Mouse (Mus musculus): ENCODE results near the gene Smcr8. TPM values are rescaled to one million over a fixed set of nuclear protein-coding genes. Genes with fewer than 3 reads are reported as not detected.

Gene Smcr8
- total and polyA plus RNA-seq, 2 experiments from 2014 or later, result 3.1 to 14.6 TPM

- no peak overlapping the region for H3K4me2 ChIP-seq (ENCODE audit: low read depth, low read length)
- DNase-seq (ENCODE audit: low spot score) (no peak), ATAC-seq (no peak)
- H3K4me3 ChIP-seq (ENCODE audit: low read length), result no peak overlapping the region
- H3K9me3 ChIP-seq (ENCODE audit: low read length), result no peaks in the 10 kb centered on the region
- no peak overlapping the region for H3K27ac ChIP-seq
- TF ChIP-seq CTCF (IDR thresholded peaks at IDR 0.05; ENCODE audit: low read depth), result no peak
- H3K4me1 ChIP-seq (ENCODE audit: insufficient read depth, low read length), result no peaks in the 10 kb centered on the region
- no peaks in the 10 kb centered on the region; the same call in 1 of the 2 replicates for H3K36me3 ChIP-seq (ENCODE audit: insufficient read depth, low read length)
- no peaks in the 10 kb centered on the region for H3K27me3 ChIP-seq (ENCODE audit: insufficient read depth, low read length)
- no peak overlapping the region for H3K9ac ChIP-seq (replicated peaks; ENCODE audit: low read length)
- WGBS, result 96% methylated on average over 6 of the region's 6 CpGs
Observed at GRCm38 (mm10) chr11:60836897-60837296, 59.6 kb downstream of the Smcr8 start.

Small RNAs within 50 kb of the gene (microRNA-seq; reads per million reads assigned to microRNA genes)
- 0.72 to 1.2 reads per million in 2 experiments for gene Mir5100

Other genes with a start within 250 kb of the Smcr8 start
- 34.1 and 42.4 TPM in 2 replicates for gene Alkbh5, start 241.1 kb upstream of the Smcr8 start, total RNA-seq (2014; rRNA removed)
- gene Alkbh5, start 241.1 kb upstream of the Smcr8 start, polyA plus RNA-seq (2015; fragmentation: Nextera tagmentation; extraction: Ambion mirVana), result 23.1 and 23.6 TPM in 2 replicates
- 60.2 and 75.5 TPM in 2 replicates for gene Llgl1, start 77.8 kb upstream of the Smcr8 start, total RNA-seq (2014; rRNA removed)
- 35.2 and 36.7 TPM in 2 replicates for gene Llgl1, start 77.8 kb upstream of the Smcr8 start, polyA plus RNA-seq (2015; fragmentation: Nextera tagmentation; extraction: Ambion mirVana)
- 77.1 and 112 TPM in 2 replicates for gene Flii, start 50.3 kb upstream of the Smcr8 start, total RNA-seq (2014; rRNA removed)
- 39.9 and 42.7 TPM in 2 replicates for gene Flii, start 50.3 kb upstream of the Smcr8 start, polyA plus RNA-seq (2015; fragmentation: Nextera tagmentation; extraction: Ambion mirVana)
- 38.0 and 40.6 TPM in 2 replicates for gene Mief2, start 49.1 kb upstream of the Smcr8 start, total RNA-seq (2014; rRNA removed)
- gene Mief2, start 49.1 kb upstream of the Smcr8 start, polyA plus RNA-seq (2015; fragmentation: Nextera tagmentation; extraction: Ambion mirVana), result 24.8 and 26.0 TPM in 2 replicates
- 10.5 and 11.0 TPM in 2 replicates for gene Top3a, start 159 bp upstream of the Smcr8 start, total RNA-seq (2014; rRNA removed)
- gene Top3a, start 159 bp upstream of the Smcr8 start, polyA plus RNA-seq (2015; fragmentation: Nextera tagmentation; extraction: Ambion mirVana), result 3.9 and 4.6 TPM in 2 replicates
- 11.9 and 14.4 TPM in 2 replicates for gene Shmt1, start 34.2 kb downstream of the Smcr8 start, total RNA-seq (2014; rRNA removed)
- 7.8 and 10.9 TPM in 2 replicates for gene Shmt1, start 34.2 kb downstream of the Smcr8 start, polyA plus RNA-seq (2015; fragmentation: Nextera tagmentation; extraction: Ambion mirVana)
- gene Dhrs7b, start 53.1 kb downstream of the Smcr8 start, total RNA-seq (2014; rRNA removed), result 29.8 and 30.7 TPM in 2 replicates
- 38.2 and 38.5 TPM in 2 replicates for gene Dhrs7b, start 53.1 kb downstream of the Smcr8 start, polyA plus RNA-seq (2015; fragmentation: Nextera tagmentation; extraction: Ambion mirVana)
- 34.6 and 72.0 TPM in 2 replicates for gene Tmem11, start 101.7 kb downstream of the Smcr8 start, total RNA-seq (2014; rRNA removed)
- gene Tmem11, start 101.7 kb downstream of the Smcr8 start, polyA plus RNA-seq (2015; fragmentation: Nextera tagmentation; extraction: Ambion mirVana), result 52.1 and 57.1 TPM in 2 replicates
- 36.8 and 38.7 TPM in 2 replicates for gene Natd1, start 137.2 kb downstream of the Smcr8 start, total RNA-seq (2014; rRNA removed)
- 15.2 and 16.0 TPM in 2 replicates for gene Natd1, start 137.2 kb downstream of the Smcr8 start, polyA plus RNA-seq (2015; fragmentation: Nextera tagmentation; extraction: Ambion mirVana)
- gene Map2k3, start 154.5 kb downstream of the Smcr8 start, total RNA-seq (2014; rRNA removed), result 15.0 and 22.2 TPM in 2 replicates
- gene Map2k3, start 154.5 kb downstream of the Smcr8 start, polyA plus RNA-seq (2015; fragmentation: Nextera tagmentation; extraction: Ambion mirVana), result 23.6 and 25.3 TPM in 2 replicates
- gene Kcnj12, start 245.0 kb downstream of the Smcr8 start, total RNA-seq (2014; rRNA removed), result 16.0 and 16.6 TPM in 2 replicates
- gene Kcnj12, start 245.0 kb downstream of the Smcr8 start, polyA plus RNA-seq (2015; fragmentation: Nextera tagmentation; extraction: Ambion mirVana), result 3.3 TPM in 2 replicates

Data from hindbrain, postnatal 0 days (tissue).